Mouse (Mus musculus): ENCODE data around the gene Pnliprp2.
A peak's percentile ranks its signal among the peaks of the same experiment; 100 is the strongest.

Gene Pnliprp2

DNA sequence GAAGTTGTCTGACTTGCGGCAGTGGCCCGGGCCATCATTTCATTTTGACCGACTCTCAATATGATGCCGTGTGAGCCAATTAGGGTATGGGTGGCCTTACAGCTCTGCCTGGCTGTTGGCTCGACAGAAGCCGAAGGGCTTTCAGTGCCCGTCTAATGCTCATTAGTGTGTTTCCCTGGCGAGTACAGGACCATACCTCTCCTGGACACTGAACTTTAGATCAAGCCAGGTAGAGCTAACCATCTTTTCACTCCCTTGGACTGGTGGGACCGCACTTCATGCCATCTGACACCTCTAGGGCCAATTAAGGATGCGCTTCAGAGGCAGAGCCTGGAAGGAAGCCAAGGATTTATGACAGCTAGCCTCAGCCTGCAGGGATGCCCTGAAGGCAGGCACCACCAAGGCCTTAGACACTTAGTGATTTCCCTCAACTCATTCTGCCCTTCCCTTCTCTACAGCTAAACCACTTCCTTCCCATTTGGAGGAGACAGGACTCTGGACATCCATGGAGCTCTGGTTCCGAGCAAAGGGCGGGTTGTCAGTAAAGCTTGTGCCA, 35.7 kb downstream of the Pnliprp2 start:
- DNase-seq (ENCODE audit: extremely low spot score) = no peak

DNA sequence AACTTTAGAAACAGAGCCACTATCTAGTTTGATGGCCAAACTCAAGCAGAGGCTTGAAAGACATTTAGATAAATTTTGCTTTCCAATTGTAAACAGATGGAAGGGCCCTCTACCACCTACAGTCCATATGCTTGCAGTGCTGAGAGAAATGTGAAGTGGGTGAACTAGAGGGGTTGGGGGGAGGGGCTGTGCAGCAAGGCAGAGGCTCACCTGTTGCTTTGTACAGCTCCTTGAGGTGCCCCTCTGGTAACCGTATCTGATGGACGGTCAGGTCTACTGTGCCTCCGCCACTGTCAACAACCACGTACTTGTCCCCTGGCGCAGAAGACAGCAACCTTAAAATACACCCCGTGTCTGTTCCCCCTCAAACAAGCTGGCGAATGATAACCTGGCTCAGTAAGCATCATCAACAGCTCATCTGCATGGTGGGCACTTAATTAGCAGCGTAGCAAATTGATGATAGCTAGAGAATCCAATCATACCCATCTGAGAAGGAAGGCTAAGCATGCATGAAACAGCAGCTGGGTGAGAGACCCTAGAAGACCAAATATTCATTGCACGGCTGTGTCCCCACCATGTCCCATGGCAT, 45.8 kb downstream of the Pnliprp2 start:
- DNase-seq (ENCODE audit: extremely low spot score) = no peak

- DNase-seq (ENCODE audit: extremely low spot score) = peak; percentile 61
Measured at GRCm38 (mm10) chr19:58806364-58806763, 46.8 kb downstream of the Pnliprp2 start.

- DNase-seq (ENCODE audit: extremely low spot score) = no peak
Measured at GRCm38 (mm10) chr19:58808864-58809263, 49.3 kb downstream of the Pnliprp2 start.

GRCm38 (mm10) chr19:58810536-58810935, 51.0 kb downstream of the Pnliprp2 start:
- DNase-seq (ENCODE audit: extremely low spot score) = no peak

DNA sequence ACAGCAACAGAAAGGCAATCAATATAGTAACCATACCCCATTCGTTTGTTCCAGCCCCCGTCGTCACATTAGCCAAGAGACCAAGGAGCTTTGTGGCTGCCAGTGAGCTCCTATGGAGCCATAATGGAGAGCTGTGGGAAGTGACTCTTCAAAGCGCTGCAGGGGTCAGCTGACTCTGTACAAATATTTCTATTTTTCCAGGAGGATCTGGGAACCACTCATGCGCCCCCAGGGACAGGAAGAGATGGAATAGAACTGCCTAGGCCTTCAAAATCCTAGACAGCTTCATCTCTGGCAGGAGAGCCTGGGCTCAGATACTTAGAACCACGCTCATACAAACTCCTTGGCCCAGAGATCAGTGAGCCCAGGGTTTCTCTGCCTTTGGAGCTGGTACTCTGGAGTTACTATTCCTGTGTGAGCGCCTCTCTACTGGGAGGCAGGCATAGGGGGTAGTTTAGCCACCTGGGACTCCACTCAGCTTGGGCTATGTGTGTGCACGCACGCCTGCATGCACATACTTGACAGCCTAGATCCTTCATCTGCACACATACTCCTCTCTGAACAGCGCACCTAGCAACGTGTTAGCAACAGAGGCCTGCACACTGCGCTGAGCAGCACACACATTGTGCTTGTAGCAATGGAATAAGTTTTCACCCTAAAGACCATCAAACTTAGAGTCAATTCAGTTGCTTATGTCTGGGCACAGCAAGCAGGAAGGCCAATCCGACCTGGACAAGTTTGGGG, 55.8 kb downstream of the Pnliprp2 start:
- DNase-seq (ENCODE audit: extremely low spot score) = no peak

GRCm38 (mm10) chr19:58816453-58817041, 57.0 kb downstream of the Pnliprp2 start:
- no peak for DNase-seq (ENCODE audit: extremely low spot score)

DNA sequence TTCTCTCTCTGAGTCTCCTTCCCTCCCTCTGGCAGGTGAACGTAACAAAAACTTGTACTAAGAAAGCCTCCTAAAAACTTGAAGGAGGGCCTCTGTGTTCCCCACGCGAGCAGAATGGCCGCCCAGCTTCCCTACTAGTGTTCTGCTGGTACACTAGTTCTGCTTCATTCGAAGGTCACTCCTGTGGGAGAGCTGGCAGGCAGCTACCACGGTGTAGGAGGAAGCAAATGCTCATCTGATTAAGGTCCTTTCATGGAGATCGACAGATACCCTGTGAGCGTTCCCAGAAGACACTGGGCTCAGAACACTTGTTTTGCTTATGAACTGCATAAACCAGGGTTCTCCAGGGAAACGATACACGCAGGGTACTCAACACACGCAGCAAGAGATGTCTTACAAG, 57.9 kb downstream of the Pnliprp2 start:
- no peak for DNase-seq (ENCODE audit: extremely low spot score)

DNA sequence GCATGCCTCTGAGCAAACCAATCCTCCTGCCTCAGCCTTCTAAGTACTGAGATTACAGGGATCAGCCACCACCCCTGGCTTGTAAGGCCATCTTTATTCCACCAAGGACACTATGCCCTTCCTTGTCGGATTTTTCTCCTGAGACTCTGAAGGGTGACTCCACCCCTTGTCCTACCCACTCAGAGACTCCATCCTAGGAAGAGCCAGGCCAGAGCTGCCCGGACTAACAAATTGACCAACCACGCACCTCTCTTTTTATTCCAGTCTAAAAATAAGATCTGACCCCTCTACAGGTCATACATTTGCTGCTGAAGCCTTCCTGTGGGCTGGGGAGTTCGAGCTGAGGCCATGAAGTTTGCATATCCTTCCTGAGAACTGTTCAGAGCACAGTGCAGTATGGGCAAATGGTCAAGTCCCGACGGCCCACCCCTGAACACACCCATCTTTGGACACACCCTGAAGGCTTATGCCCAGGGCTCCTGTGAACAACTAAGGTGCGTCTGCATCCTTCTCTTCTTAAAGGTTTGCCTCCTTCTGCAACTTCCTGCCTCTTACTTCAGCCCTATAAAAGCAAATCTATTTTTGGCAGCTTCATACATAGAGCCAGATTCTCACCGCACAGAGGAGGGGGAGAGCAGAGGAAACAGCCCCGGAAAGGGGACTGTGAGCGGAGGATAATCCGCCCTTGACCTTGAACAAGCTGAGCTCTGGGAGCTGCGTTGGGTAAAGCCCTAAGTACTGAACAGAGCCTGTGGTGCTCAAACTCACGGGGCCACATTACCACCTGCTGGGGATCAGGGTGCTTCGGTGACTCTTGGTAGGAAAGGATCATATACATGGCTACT, 59.3 kb downstream of the Pnliprp2 start:
- DNase-seq (ENCODE audit: extremely low spot score) = no peak

DNA sequence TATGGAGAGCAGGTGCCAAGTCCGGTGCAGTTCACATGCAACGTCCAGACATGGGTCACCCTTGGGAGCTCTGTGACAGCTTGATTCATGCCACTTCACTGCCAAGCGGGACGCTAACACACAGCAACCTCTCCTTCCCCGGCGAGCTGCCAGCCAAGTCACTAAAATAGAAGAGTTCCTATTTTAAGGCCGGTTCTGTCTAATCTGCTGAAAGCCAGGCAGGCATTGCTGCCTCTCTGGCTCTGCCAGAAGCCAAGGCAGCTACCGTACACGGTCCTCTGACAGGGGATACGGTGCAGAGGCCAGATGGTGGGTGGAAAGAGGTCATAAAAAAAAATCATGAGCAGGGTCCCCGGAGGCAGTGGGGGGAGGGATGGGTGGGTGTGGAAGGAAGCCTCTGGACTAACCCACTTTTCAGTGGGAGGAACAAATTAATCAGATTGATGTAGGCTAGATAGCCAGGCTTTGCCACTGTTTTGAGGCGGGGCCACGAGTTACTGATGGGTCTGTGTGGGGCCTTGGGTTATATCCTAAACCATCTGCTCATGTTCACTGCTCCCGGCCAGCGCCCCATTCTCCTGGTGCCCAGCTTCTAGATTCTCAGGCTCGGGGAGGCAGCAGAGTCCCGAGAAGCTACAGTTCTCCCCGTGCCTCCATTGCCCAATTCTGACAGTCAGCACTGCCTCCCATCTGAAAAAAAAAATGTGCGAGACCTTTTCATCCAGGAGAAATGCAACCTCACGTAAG, 63.1 kb downstream of the Pnliprp2 start:
- DNase-seq (ENCODE audit: extremely low spot score) = no peak

- no peak for DNase-seq (ENCODE audit: extremely low spot score)
Measured at GRCm38 (mm10) chr19:58823301-58823700, 63.8 kb downstream of the Pnliprp2 start.

DNA sequence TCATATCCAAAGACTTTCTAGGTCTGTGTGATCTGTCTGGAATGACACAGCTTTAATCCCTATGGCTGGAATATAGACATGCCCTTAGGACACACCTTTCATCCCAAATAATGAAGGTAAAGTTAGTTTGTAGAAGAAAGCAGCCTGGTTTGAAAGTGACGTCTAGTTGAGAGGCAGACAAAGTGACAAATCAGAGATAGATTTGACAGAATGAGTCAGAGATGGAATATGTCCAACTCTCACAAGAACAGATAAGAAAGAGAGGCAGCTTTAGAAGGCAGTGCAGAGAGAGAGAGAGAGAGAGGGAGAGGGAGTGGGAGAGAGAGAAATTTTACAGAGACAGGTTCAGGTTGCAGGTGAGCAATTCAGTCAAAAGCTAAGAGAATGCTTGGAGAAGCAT, 64.8 kb downstream of the Pnliprp2 start:
- DNase-seq (ENCODE audit: extremely low spot score) = no peak
